Mouse (Mus musculus) forebrain, embryonic 11.5 days (tissue): ENCODE results near the gene Pdik1l. TPM values are rescaled to one million over a fixed set of nuclear protein-coding genes. Genes with fewer than 3 reads are reported as not detected.
A peak's percentile ranks its signal among the peaks of the same experiment; 100 is the strongest.

ENCODE experiments used
- ATAC-seq: fragments of 200-750 bp; cut with Nextera tagmentation; replicated peaks from 2 replicates; pipeline ENCODE4 v1.8.0; 2017; ENCODE audit warnings: moderate TSS enrichment; ENCODE audit not compliant: low FRiP score
- DNase-seq: peaks from one replicate; pipeline ENCODE4 v3.0.0-alpha.2; 2017; ENCODE audit warnings: low spot score
- H3K27ac ChIP-seq: fragments of 300-500 bp; sonication (generic); 2 replicates; pipeline ENCODE4 v1.5.1; 2014; ENCODE audit warnings: low read depth, low read length
- H3K27me3 ChIP-seq: fragments of 300-500 bp; sonication (generic); 2 replicates; pipeline ENCODE4 v1.6.1; 2014; ENCODE audit warnings: mild to moderate bottlenecking, low read length, mixed read lengths; ENCODE audit not compliant: control insufficient read depth, insufficient read depth
- H3K36me3 ChIP-seq: fragments of 300-500 bp; sonication (generic); 2 replicates; pipeline ENCODE4 v1.6.1; 2014; ENCODE audit warnings: mild to moderate bottlenecking, low read length, moderate library complexity, mixed read lengths; ENCODE audit not compliant: control insufficient read depth, insufficient read depth
- H3K4me1 ChIP-seq: fragments of 300-500 bp; sonication (generic); replicated peaks from 2 replicates; pipeline ENCODE4 v1.6.1; 2014; ENCODE audit warnings: low read length, mixed read lengths; ENCODE audit not compliant: control insufficient read depth, insufficient read depth
- H3K4me2 ChIP-seq: fragments of 300-500 bp; sonication (generic); 2 replicates; pipeline ENCODE4 v1.6.1; 2014; ENCODE audit warnings: low read depth, mild to moderate bottlenecking, low read length, moderate library complexity, mixed read lengths; ENCODE audit not compliant: severe bottlenecking
- H3K4me3 ChIP-seq: fragments of 300-500 bp; sonication (generic); 2 replicates; pipeline ENCODE4 v1.5.1; 2014; ENCODE audit warnings: low read depth, low read length
- H3K9ac ChIP-seq: fragments of 300-500 bp; sonication (generic); 2 replicates; pipeline ENCODE4 v1.6.1; 2014; ENCODE audit warnings: low read length
- H3K9me3 ChIP-seq: fragments of 300-500 bp; sonication (generic); 2 replicates; pipeline ENCODE4 v1.6.1; 2016; ENCODE audit warnings: low read length, mixed read lengths; ENCODE audit not compliant: control insufficient read depth
- WGBS: fragments of 180-500 bp; shearing (Covaris S2); extraction: QIAGEN DNeasy Blood & Tissue Kit; methylation state at CpG from one replicate; pipeline ENCODE4 v1.1.7; 2014; 5-methylcytosine and 5-hydroxymethylcytosine counted together
- polyA plus RNA-seq: library from polyadenylated mRNA; unstranded; fragments of >200 nt; fragmentation: Nextera tagmentation; extraction: Ambion mirVana; gene quantifications from 2 replicates; pipeline ENCODE4 v1.2.1, GENCODE M21; 2014

Gene Pdik1l
- polyA plus RNA-seq, 1 experiment from 2014 or later: 31.2 TPM

GRCm38 (mm10) chr4:134293692-134294163 is 6.0 kb upstream of the Pdik1l start:
- no peak for ATAC-seq
- H3K36me3 ChIP-seq: no peaks in the 10 kb centered on the region
- H3K9me3 ChIP-seq: no peaks in the 10 kb centered on the region
- no peak overlapping the region for H3K4me3 ChIP-seq
- no peak for DNase-seq
- no peak overlapping the region for H3K4me2 ChIP-seq
- no peaks in the 10 kb centered on the region for H3K27me3 ChIP-seq
- H3K9ac ChIP-seq: no peak overlapping the region
- no peaks in the 10 kb centered on the region for H3K4me1 ChIP-seq
- WGBS: 73% methylated on average over 9 of the region's 9 CpGs
- no peak overlapping the region for H3K27ac ChIP-seq

- no peak for ATAC-seq
- no peaks in the 10 kb centered on the region for H3K27me3 ChIP-seq
- no peaks in the 10 kb centered on the region for H3K36me3 ChIP-seq
- no peak for DNase-seq
- H3K9me3 ChIP-seq: no peaks in the 10 kb centered on the region
- H3K27ac ChIP-seq: no peak overlapping the region
- WGBS: 76% methylated on average over 18 of the region's 18 CpGs
- peaks cover 3% of the 10 kb centered on the region; the same call in 1 of the 2 replicates for H3K4me1 ChIP-seq
- H3K4me3 ChIP-seq: no peak overlapping the region
- H3K9ac ChIP-seq: no peak overlapping the region
- H3K4me2 ChIP-seq: no peak overlapping the region
Measured at GRCm38 (mm10) chr4:134293061-134293691, 5.5 kb upstream of the Pdik1l start.

- no peak overlapping the region for H3K4me2 ChIP-seq
- peak; percentile 91 for DNase-seq
- peaks cover 3% of the 10 kb centered on the region; the same call in 1 of the 2 replicates for H3K4me1 ChIP-seq
- no peak overlapping the region for H3K27ac ChIP-seq
- ATAC-seq: no peak
- H3K36me3 ChIP-seq: no peaks in the 10 kb centered on the region
- no peak overlapping the region for H3K4me3 ChIP-seq
- H3K9ac ChIP-seq: no peak overlapping the region
- no peaks in the 10 kb centered on the region for H3K27me3 ChIP-seq
- 21% methylated on average over 7 of the region's 7 CpGs for WGBS
- H3K9me3 ChIP-seq: no peaks in the 10 kb centered on the region
Measured at GRCm38 (mm10) chr4:134292067-134292466, 4.4 kb upstream of the Pdik1l start.

GRCm38 (mm10) chr4:134288397-134289256 is 932 bp upstream of the Pdik1l start:
- ATAC-seq: no peak
- Histone ChIP-seq H3K9me3 (no peaks in the 10 kb centered on the region), H3K4me1 (peaks cover 3% of the 10 kb centered on the region; the same call in 1 of the 2 replicates), H3K27me3 (no peaks in the 10 kb centered on the region), H3K4me2 (peak overlapping the region; percentile 68), H3K27ac (0 out of 2 replicates have a peak overlapping the region, but pooled peaks have one; percentile 100), H3K36me3 (no peaks in the 10 kb centered on the region; the same call in 1 of the 2 replicates), H3K9ac (peak overlapping the region; percentile 99), H3K4me3 (peak overlapping the region; percentile 98)
- WGBS: 49% methylated on average over 11 of the region's 11 CpGs
- DNase-seq: no peak

GRCm38 (mm10) chr4:134287168-134287564 is 529 bp downstream of the Pdik1l start:
- peak overlapping the region; percentile 98 for H3K4me3 ChIP-seq
- WGBS: under 1% methylated on average over 40 of the region's 59 CpGs
- no peaks in the 10 kb centered on the region for H3K9me3 ChIP-seq
- ATAC-seq (peak; percentile 94), DNase-seq (peak; percentile 99)
- H3K9ac ChIP-seq: peak overlapping the region; percentile 99
- peaks cover 3% of the 10 kb centered on the region; the same call in 1 of the 2 replicates for H3K4me1 ChIP-seq
- H3K4me2 ChIP-seq: peak overlapping the region; percentile 91
- H3K36me3 ChIP-seq: no peaks in the 10 kb centered on the region; the same call in 1 of the 2 replicates
- no peaks in the 10 kb centered on the region for H3K27me3 ChIP-seq
- peak overlapping the region; percentile 100 for H3K27ac ChIP-seq

- H3K4me1 ChIP-seq: peaks cover 3% of the 10 kb centered on the region; the same call in 1 of the 2 replicates
- peak overlapping the region; percentile 91 for H3K4me2 ChIP-seq
- H3K27me3 ChIP-seq: no peaks in the 10 kb centered on the region
- H3K4me3 ChIP-seq: peak overlapping the region; percentile 98
- H3K27ac ChIP-seq: peak overlapping the region; percentile 65
- H3K36me3 ChIP-seq: peaks cover 3% of the 10 kb centered on the region
- no peaks in the 10 kb centered on the region for H3K9me3 ChIP-seq
- DNase-seq (peak; percentile 79), ATAC-seq (peak; percentile 32; the same call in 1 of the 2 replicates)
- peak overlapping the region; percentile 99 for H3K9ac ChIP-seq
- 4% methylated on average over 59 of the region's 59 CpGs for WGBS
Measured at GRCm38 (mm10) chr4:134286226-134287167, 1.2 kb downstream of the Pdik1l start.

GRCm38 (mm10) chr4:134284942-134285341 is 2.8 kb downstream of the Pdik1l start:
- Histone ChIP-seq H3K27me3 (no peaks in the 10 kb centered on the region), H3K27ac (no peak overlapping the region), H3K4me1 (peaks cover 3% of the 10 kb centered on the region; the same call in 1 of the 2 replicates), H3K9me3 (no peaks in the 10 kb centered on the region), H3K36me3 (peaks cover 3% of the 10 kb centered on the region), H3K4me3 (no peak overlapping the region), H3K4me2 (no peak overlapping the region), H3K9ac (no peak overlapping the region)
- 86% methylated on average over 2 of the region's 2 CpGs for WGBS
- no peak for DNase-seq
- no peak for ATAC-seq
